Mouse (Mus musculus) large intestine, adult 2 months (tissue): Measurements from ENCODE around the gene Rex1bd. TPM values are rescaled to one million over a fixed set of nuclear protein-coding genes. Genes with fewer than 3 reads are reported as not detected.
A peak's percentile ranks its signal among the peaks of the same experiment; 100 is the strongest.

Experiments used
- DNase-seq: peaks from one replicate; pipeline ENCODE4 v3.0.0-alpha.2; 2012; ENCODE audit warnings: low read depth, low spot score
- WGBS: fragments of 180-500 bp; shearing (Covaris S2); methylation state at CpG from one replicate; pipeline ENCODE4 v1.1.7; 2018; 5-methylcytosine and 5-hydroxymethylcytosine counted together
- polyA plus RNA-seq: library from polyadenylated mRNA; depleted of rRNA; stranded (reverse); fragments of >200 nt; gene quantifications from 2 replicates; pipeline ENCODE4 v1.2.3, GENCODE M21; 2012; rRNA removed

The Rex1bd gene
- 137 and 159 TPM in 2 replicates for polyA plus RNA-seq

GRCm38 (mm10) chr8:70506328-70507026 is at the start of gene Rex1bd:
Gene Rex1bd, minus strand, starts transcription at chr8:70506752.
- WGBS: 2% methylated on average over 40 of the region's 40 CpGs
- DNase-seq: peak; percentile 68

- DNase-seq: no peak
- WGBS: 35% methylated on average over 4 of the region's 4 CpGs
Observed at GRCm38 (mm10) chr8:70555079-70555747, 48.7 kb upstream of the Rex1bd start.

GRCm38 (mm10) chr8:70553740-70554139 is 47.2 kb upstream of the Rex1bd start:
- DNase-seq: no peak

- no peak for DNase-seq
- 12% methylated on average over 1 of the region's 1 CpGs for WGBS
Observed at GRCm38 (mm10) chr8:70552836-70553235, 46.3 kb upstream of the Rex1bd start.

GRCm38 (mm10) chr8:70551558-70552161 is 45.1 kb upstream of the Rex1bd start:
- 55% methylated on average over 3 of the region's 3 CpGs for WGBS
- DNase-seq: no peak

- WGBS: 89% methylated on average over 10 of the region's 10 CpGs
Observed at GRCm38 (mm10) chr8:70549412-70550184, 43.0 kb upstream of the Rex1bd start.

GRCm38 (mm10) chr8:70547762-70548161 is 41.2 kb upstream of the Rex1bd start:
- no peak for DNase-seq
- WGBS: 89% methylated on average over 6 of the region's 6 CpGs

More at GRCm38 (mm10) chr8:70549412-70550184, 43.0 kb upstream of the Rex1bd start:
- no peak for DNase-seq

- WGBS: 52% methylated on average over 4 of the region's 4 CpGs
Observed at GRCm38 (mm10) chr8:70546412-70546811, 39.9 kb upstream of the Rex1bd start.

GRCm38 (mm10) chr8:70544200-70544687 is 37.7 kb upstream of the Rex1bd start:
- DNase-seq: no peak
- 19% methylated on average over 6 of the region's 6 CpGs for WGBS

More at GRCm38 (mm10) chr8:70546412-70546811, 39.9 kb upstream of the Rex1bd start:
- no peak for DNase-seq

- 40% methylated on average over 5 of the region's 5 CpGs for WGBS
- no peak for DNase-seq
Observed at GRCm38 (mm10) chr8:70541081-70541480, 34.5 kb upstream of the Rex1bd start.

- 13% methylated on average over 7 of the region's 7 CpGs for WGBS
Observed at GRCm38 (mm10) chr8:70540507-70541071, 34.0 kb upstream of the Rex1bd start.

GRCm38 (mm10) chr8:70540013-70540506 is 33.5 kb upstream of the Rex1bd start:
- WGBS: 2% methylated on average over 4 of the region's 4 CpGs
- no peak for DNase-seq

More at GRCm38 (mm10) chr8:70540507-70541071, 34.0 kb upstream of the Rex1bd start:
- DNase-seq: no peak

- under 1% methylated on average over 57 of the region's 58 CpGs for WGBS
- DNase-seq: peak; percentile 97
Observed at GRCm38 (mm10) chr8:70539077-70539813, 32.7 kb upstream of the Rex1bd start, which contains the start of gene Ell. Gene Ell, plus strand, starts transcription at chr8:70539457.

- peak; percentile 97 for DNase-seq
- 1% methylated on average over 32 of the region's 32 CpGs for WGBS
Observed at GRCm38 (mm10) chr8:70538633-70539076, 32.1 kb upstream of the Rex1bd start.

- DNase-seq: no peak
- WGBS: 5% methylated on average over 24 of the region's 24 CpGs
Observed at GRCm38 (mm10) chr8:70538024-70538579, 31.6 kb upstream of the Rex1bd start.

GRCm38 (mm10) chr8:70535701-70536100 is 29.1 kb upstream of the Rex1bd start:
- WGBS: 94% methylated on average over 2 of the region's 2 CpGs
- no peak for DNase-seq

GRCm38 (mm10) chr8:70535221-70535620 is 28.7 kb upstream of the Rex1bd start:
- 95% methylated on average over 3 of the region's 3 CpGs for WGBS
- no peak for DNase-seq

- WGBS: 85% methylated on average over 12 of the region's 12 CpGs
- no peak for DNase-seq
Observed at GRCm38 (mm10) chr8:70534281-70534680, 27.7 kb upstream of the Rex1bd start.
